Mouse (Mus musculus): ENCODE measurements around the gene Zfp655. TPM values are rescaled to one million over a fixed set of nuclear protein-coding genes. Genes with fewer than 3 reads are reported as not detected.
A peak's percentile ranks its signal among the peaks of the same experiment; 100 is the strongest.
"Not testable (repeated sequence)": the region's sequence is repeated elsewhere in the genome, so short reads cannot be mapped to it uniquely, and the experiment has no call there.

Zfp655 gene
- polyA plus RNA-seq, 1 experiment from 2014 or later = 19.1 TPM

DNA sequence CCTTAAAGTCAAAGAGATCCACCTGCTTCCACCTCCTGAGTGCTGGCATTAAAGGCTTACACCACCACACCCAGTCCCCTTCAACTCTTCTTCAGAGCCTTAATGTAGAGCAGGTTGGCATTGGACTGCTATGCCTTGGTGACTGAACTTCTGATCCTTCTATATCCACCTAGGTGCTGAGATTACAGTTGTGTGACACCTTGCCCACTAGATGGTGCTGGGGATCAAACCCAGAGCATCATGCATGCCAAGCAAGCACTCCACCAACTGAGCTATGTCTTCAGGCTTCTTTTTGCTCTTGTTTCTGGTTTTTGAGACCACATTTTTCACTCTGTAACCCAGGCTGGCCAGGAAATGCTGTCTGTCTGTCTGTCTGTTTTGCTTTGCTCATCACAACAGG is 3.1 kb downstream of the Zfp655 start:
- Histone ChIP-seq H3K9me3 (ENCODE audit: control insufficient read depth, low read length) (no peaks in the 10 kb centered on the region), H3K4me3 (ENCODE audit: low read depth, low read length) (no peak overlapping the region), H3K36me3 (ENCODE audit: control insufficient read depth, insufficient read depth, low read length) (peaks cover 12% of the 10 kb centered on the region), H3K9ac (ENCODE audit: low read length) (no peak overlapping the region), H3K27me3 (ENCODE audit: control insufficient read depth, insufficient read depth, low read length) (no peaks in the 10 kb centered on the region), H3K4me1 (replicated peaks; ENCODE audit: control insufficient read depth, insufficient read depth) (peaks cover 2% of the 10 kb centered on the region; the same call in 1 of the 2 replicates), H3K4me2 (replicated peaks; ENCODE audit: low read depth) (no peak overlapping the region), H3K27ac (replicated peaks) (no peak overlapping the region)
- DNase-seq (ENCODE audit: low spot score) (peak; percentile 53), ATAC-seq (ENCODE audit: low FRiP score, low TSS enrichment) (no peak)
- TF ChIP-seq EP300 (optimal IDR thresholded peaks at IDR 0.05) (no peak), CTCF (IDR thresholded peaks at IDR 0.05; ENCODE audit: low read depth) (peak; percentile 75)

DNA sequence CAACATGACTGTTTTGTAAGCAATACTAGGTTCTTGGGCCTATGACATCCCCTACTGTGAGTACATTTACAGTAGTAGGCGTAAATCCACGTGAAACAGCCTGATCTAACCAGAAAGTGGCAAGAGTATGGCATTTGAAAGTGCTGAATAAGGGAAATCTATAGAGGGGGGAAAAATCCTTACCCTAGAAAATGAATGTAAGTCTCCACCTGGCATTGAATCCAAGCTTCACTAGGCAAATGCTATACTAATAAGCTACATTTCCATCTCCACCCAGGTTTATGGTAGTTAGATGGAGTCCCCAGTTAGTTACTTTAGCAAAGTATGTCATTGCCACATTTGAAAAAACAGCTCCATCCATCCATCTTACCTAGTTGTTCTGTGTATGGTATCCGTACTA is 18.0 kb downstream of the Zfp655 start:
- ATAC-seq (ENCODE audit: low FRiP score, low TSS enrichment) (no peak), DNase-seq (ENCODE audit: low spot score) (no peak)
- Histone ChIP-seq H3K27ac (replicated peaks) (no peak overlapping the region), H3K4me2 (replicated peaks; ENCODE audit: low read depth) (no peak overlapping the region), H3K36me3 (ENCODE audit: control insufficient read depth, insufficient read depth, low read length) (peaks cover 10% of the 10 kb centered on the region; the same call in 1 of the 2 replicates), H3K4me3 (ENCODE audit: low read depth, low read length) (no peak overlapping the region), H3K4me1 (replicated peaks; ENCODE audit: control insufficient read depth, insufficient read depth) (no peaks in the 10 kb centered on the region), H3K27me3 (ENCODE audit: control insufficient read depth, insufficient read depth, low read length) (no peaks in the 10 kb centered on the region), H3K9me3 (ENCODE audit: control insufficient read depth, low read length) (no peaks in the 10 kb centered on the region), H3K9ac (ENCODE audit: low read length) (no peak overlapping the region)
- no peak for TF ChIP-seq CTCF (IDR thresholded peaks at IDR 0.05; ENCODE audit: low read depth)
- no peak for TF ChIP-seq EP300 (optimal IDR thresholded peaks at IDR 0.05)
- WGBS = 93% methylated on average over 3 of the region's 3 CpGs

DNA sequence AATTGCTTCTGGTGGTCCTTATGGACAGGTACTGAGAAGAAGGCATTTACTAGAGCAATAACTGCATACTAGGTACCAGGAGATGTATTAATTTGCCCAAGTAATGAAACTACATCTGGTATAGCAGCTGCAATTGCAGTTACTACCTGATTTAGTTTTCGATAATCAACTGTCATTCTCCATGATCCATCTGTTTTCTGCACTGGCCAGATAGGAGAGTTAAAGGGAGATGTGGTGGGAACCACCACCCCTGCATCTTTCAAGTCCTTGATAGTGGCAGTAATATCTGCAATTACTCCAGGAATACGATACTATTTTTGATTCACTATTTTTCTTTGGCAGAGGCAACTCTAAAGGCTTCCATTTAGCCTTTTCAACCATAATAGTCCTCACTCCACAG is 42.1 kb downstream of the Zfp655 start:
- H3K9me3 ChIP-seq (ENCODE audit: control insufficient read depth, low read length); H3K27me3 ChIP-seq (ENCODE audit: control insufficient read depth, insufficient read depth, low read length); DNase-seq (ENCODE audit: low spot score); H3K4me1 ChIP-seq (replicated peaks; ENCODE audit: control insufficient read depth, insufficient read depth); H3K36me3 ChIP-seq (ENCODE audit: control insufficient read depth, insufficient read depth, low read length); ATAC-seq (ENCODE audit: low FRiP score, low TSS enrichment); H3K4me3 ChIP-seq (ENCODE audit: low read depth, low read length); H3K4me2 ChIP-seq (replicated peaks; ENCODE audit: low read depth); H3K27ac ChIP-seq (replicated peaks); H3K9ac ChIP-seq (ENCODE audit: low read length): not testable (repeated sequence)
- 81% methylated on average over 2 of the region's 2 CpGs for WGBS

DNA sequence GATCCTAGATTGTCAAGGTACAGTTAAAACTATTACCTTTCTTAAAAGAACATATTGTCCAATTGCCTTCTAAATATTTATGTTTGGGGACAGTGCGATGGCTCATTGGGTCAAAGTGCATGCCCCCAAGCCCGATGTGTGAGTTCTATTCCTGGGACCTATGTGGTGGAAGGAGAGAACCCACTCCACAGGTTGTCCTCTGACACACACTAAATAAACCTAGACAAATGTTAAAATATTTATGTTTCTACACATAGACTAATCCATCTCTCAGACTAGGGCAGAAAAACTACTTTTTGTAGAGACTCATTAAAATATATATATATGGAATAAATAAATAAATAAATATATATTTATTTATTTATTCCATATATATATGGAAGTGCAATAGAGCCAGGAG is 48.4 kb downstream of the Zfp655 start:
- Histone ChIP-seq H3K4me3 (ENCODE audit: low read depth, low read length) (peak overlapping the region; percentile 84; the same call in 1 of the 2 replicates), H3K27me3 (ENCODE audit: control insufficient read depth, insufficient read depth, low read length) (no peaks in the 10 kb centered on the region), H3K36me3 (ENCODE audit: control insufficient read depth, insufficient read depth, low read length) (peaks cover 9% of the 10 kb centered on the region; the same call in 1 of the 2 replicates), H3K9me3 (ENCODE audit: control insufficient read depth, low read length) (no peaks in the 10 kb centered on the region), H3K4me2 (replicated peaks; ENCODE audit: low read depth) (peak overlapping the region; percentile 72; the same call in 1 of the 2 replicates), H3K4me1 (replicated peaks; ENCODE audit: control insufficient read depth, insufficient read depth) (0 out of 2 replicates have a peak, but pooled peaks cover 2% of the 10 kb centered on the region), H3K27ac (replicated peaks) (no peak overlapping the region), H3K9ac (ENCODE audit: low read length) (no peak overlapping the region)
- TF ChIP-seq CTCF (IDR thresholded peaks at IDR 0.05; ENCODE audit: low read depth) = no peak
- TF ChIP-seq EP300 (optimal IDR thresholded peaks at IDR 0.05) = no peak
- no peak for DNase-seq (ENCODE audit: low spot score)
- WGBS = 87% methylated on average over 2 of the region's 2 CpGs
- ATAC-seq (ENCODE audit: low FRiP score, low TSS enrichment) = no peak

DNA sequence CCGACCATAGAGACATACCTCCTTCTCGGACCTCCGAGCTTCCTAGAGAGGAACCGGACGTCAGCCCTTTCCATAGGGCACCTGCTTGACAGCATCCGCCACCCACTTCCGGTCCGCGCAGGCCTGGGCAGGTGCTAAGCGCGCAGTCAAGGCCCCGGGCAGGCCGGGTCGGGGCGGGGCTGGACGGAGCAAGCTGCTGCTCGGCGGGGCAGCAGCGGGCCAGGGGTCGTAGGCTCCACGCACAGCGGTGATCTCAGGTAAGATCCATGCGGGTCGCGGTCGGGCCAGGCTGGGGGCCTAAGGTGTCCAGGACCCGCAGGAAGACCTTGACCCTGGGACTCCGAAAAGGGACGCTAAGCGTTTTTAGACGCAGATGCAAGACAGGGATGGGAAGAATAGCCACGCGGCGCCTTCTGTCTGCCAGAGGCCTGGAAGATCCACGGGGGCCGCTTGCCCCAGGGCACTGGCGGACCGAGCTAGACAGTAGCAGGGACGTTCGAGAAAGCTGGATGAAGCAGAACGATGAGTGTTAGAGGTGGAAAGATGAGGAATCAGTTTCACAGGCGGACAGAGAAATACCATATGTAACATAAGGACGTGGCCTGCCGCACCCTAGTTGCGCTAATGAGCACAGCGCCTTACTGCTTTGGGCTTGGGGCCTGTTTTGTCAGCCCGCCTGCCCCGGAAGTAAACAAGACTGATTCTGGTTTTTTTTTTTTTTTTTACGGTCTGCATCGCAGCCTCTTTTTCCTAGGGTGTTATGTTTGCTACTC is 49.0 kb downstream of the Zfp655 start, which contains the start of gene Zscan25:
Gene Zscan25 (plus strand): TSS at position 130 of the 773 bp plus-strand sequence.
- H3K27me3 ChIP-seq (ENCODE audit: control insufficient read depth, insufficient read depth, low read length) = no peaks in the 10 kb centered on the region
- TF ChIP-seq EP300 (optimal IDR thresholded peaks at IDR 0.05) (peak; percentile 38), CTCF (IDR thresholded peaks at IDR 0.05; ENCODE audit: low read depth) (peak; percentile 20; the same call in 1 of the 2 replicates)
- ATAC-seq (ENCODE audit: low FRiP score, low TSS enrichment) (peak; percentile 100), DNase-seq (ENCODE audit: low spot score) (peak; percentile 95)
- H3K27ac ChIP-seq (replicated peaks) = peak within 1 kb of the TSS; percentile 94
- peak within 1 kb of the TSS; percentile 89 for H3K9ac ChIP-seq (ENCODE audit: low read length)
- peak within 1 kb of the TSS; percentile 84 for H3K4me3 ChIP-seq (ENCODE audit: low read depth, low read length)
- H3K4me2 ChIP-seq (replicated peaks; ENCODE audit: low read depth) = peak within 1 kb of the TSS; percentile 72
- peaks cover 9% of the 10 kb centered on the region; the same call in 1 of the 2 replicates for H3K36me3 ChIP-seq (ENCODE audit: control insufficient read depth, insufficient read depth, low read length)
- no peaks in the 10 kb centered on the region for H3K9me3 ChIP-seq (ENCODE audit: control insufficient read depth, low read length)
- H3K4me1 ChIP-seq (replicated peaks; ENCODE audit: control insufficient read depth, insufficient read depth) = 0 out of 2 replicates have a peak, but pooled peaks cover 2% of the 10 kb centered on the region
- under 1% methylated on average over 50 of the region's 50 CpGs for WGBS

DNA sequence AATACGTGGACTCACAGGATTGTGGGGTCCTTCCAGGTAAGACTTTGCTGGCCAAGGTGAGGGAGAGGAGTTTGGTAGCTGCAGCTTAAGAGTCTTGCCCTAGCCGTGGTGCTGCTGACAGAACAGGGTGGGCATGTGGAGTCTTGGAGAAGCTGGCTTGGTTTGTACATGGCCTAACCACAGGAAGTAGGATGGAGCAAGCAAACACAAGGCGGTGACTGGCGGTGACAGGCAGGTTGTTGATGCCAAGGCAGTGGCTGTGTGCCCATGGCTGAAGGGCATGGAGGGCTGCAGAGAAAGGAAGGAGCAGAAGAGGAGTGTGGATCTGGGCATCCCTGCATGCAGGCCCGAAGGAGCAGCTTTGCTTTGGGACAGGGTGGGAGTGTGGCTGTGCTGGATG is 56.9 kb downstream of the Zfp655 start:
- no peaks in the 10 kb centered on the region for H3K27me3 ChIP-seq (ENCODE audit: control insufficient read depth, insufficient read depth, low read length)
- H3K4me2 ChIP-seq (replicated peaks; ENCODE audit: low read depth) = no peak overlapping the region
- WGBS = 89% methylated on average over 5 of the region's 5 CpGs
- H3K9me3 ChIP-seq (ENCODE audit: control insufficient read depth, low read length) = no peaks in the 10 kb centered on the region
- TF ChIP-seq EP300 (optimal IDR thresholded peaks at IDR 0.05) = no peak
- no peak for TF ChIP-seq CTCF (IDR thresholded peaks at IDR 0.05; ENCODE audit: low read depth)
- H3K27ac ChIP-seq (replicated peaks) = no peak overlapping the region
- peaks cover 34% of the 10 kb centered on the region for H3K36me3 ChIP-seq (ENCODE audit: control insufficient read depth, insufficient read depth, low read length)
- no peak overlapping the region for H3K9ac ChIP-seq (ENCODE audit: low read length)
- no peak for ATAC-seq (ENCODE audit: low FRiP score, low TSS enrichment)
- H3K4me3 ChIP-seq (ENCODE audit: low read depth, low read length) = no peak overlapping the region
- peak; percentile 13 for DNase-seq (ENCODE audit: low spot score)
- no peaks in the 10 kb centered on the region for H3K4me1 ChIP-seq (replicated peaks; ENCODE audit: control insufficient read depth, insufficient read depth)

All from stomach, postnatal 0 days (tissue).